Comparison of ENCODE assay signal across 17 mouse cellular contexts in the genomic region with DNA sequence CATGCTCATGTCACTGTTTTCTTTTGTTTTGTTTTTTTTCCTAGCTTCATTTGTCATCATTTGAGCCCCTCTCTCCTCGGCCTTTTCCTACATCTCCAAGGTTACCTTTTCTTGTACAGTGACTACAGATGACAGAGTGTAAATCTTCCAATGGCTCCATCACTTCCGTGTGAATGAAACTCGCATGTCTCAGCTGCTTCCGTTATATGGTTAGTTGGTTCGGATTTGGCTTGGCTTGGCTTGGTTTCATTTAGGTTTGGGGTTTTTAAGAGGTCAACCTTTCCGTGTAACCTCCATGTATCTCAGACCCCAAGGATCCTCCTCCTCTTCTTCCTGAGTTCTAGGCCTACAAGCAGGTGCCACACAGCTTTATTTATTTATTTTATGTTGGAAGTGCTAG.
DNase-seq lines count a peak whose midpoint lies in the region; ATAC-seq and TF ChIP-seq lines count a peak whose summit lies in the region.
"Had no signal": no experiment of that assay in that cellular context is flagged by ENCODE, and none has a peak within 500 bp of the region (broad histone marks: within the 10 kb centered on the region; RNA-seq: fewer than 3 reads in every experiment).

No protein-coding gene starts in this region.

- TF ChIP-seq CTCF in testis, adult 2 months (IDR thresholded peaks at IDR 0.05; ENCODE audit: control insufficient read depth, insufficient read depth, insufficient replicate concordance, low read depth, low read length), result no peak

- H3K9ac ChIP-seq in hindbrain, embryonic 14.5 days, result no peak overlapping the region
- no peak overlapping the region for H3K9ac ChIP-seq in hindbrain, embryonic 11.5 days (ENCODE audit: low read depth, low read length)
- H3K9ac ChIP-seq: liver, embryonic 13.5 days; midbrain, embryonic 12.5 days had no signal

- no peak for DNase-seq in heart, embryonic 10.5 days (ENCODE audit: low spot score)
- DNase-seq in heart, adult 11 months, result no peak
- no peak for DNase-seq in hindbrain, embryonic 14.5 days (ENCODE audit: low spot score)
- DNase-seq in hindbrain, embryonic 11.5 days (ENCODE audit: low spot score), result no peak
- no peak for DNase-seq in testis, postnatal 14 days (ENCODE audit: low spot score)
- DNase-seq in cerebellum, postnatal 36 days, result no peak
- DNase-seq in T-cell, adult 2 months (ENCODE audit: low spot score), result no peak
- DNase-seq: adrenal gland, postnatal 14 days; cerebellum, adult 2 months; heart, postnatal 10 days; kidney, adult 2 months; liver, embryonic 13.5 days; lung, postnatal 10 days; right cerebral cortex, adult 18-20 months; thymus, postnatal 14 days had no signal

- H3K4me3 ChIP-seq in heart, embryonic 10.5 days, result peak overlapping the region; percentile 83
- H3K4me3 ChIP-seq in hindbrain, embryonic 14.5 days (replicated peaks; ENCODE audit: low read length), result no peak overlapping the region
- no peak overlapping the region for H3K4me3 ChIP-seq in hindbrain, embryonic 11.5 days (ENCODE audit: low read depth, low read length)
- peak overlapping the region; percentile 27; the same call in 1 of the 2 replicates for H3K4me3 ChIP-seq in testis, adult 2 months (ENCODE audit: control insufficient read depth, low read depth, low read length)
- H3K4me3 ChIP-seq: midbrain, embryonic 12.5 days had no signal

- WGBS in heart, embryonic 10.5 days, result 82% methylated on average over 6 of the region's 6 CpGs
- 85% methylated on average over 6 of the region's 6 CpGs for WGBS in hindbrain, embryonic 14.5 days
- WGBS in hindbrain, embryonic 11.5 days, result 86% methylated on average over 6 of the region's 6 CpGs

- no peak for ATAC-seq in hindbrain, embryonic 14.5 days (ENCODE audit: low FRiP score)
- ATAC-seq in hindbrain, embryonic 11.5 days (ENCODE audit: low FRiP score), result no peak

- no peak for TF ChIP-seq POLR2A in testis, adult 2 months (IDR thresholded peaks at IDR 0.05; ENCODE audit: control insufficient read depth, low read depth, low read length)

- H3K27ac ChIP-seq in heart, embryonic 10.5 days, result no peak overlapping the region
- no peak overlapping the region for H3K27ac ChIP-seq in hindbrain, embryonic 14.5 days
- H3K27ac ChIP-seq in hindbrain, embryonic 11.5 days (ENCODE audit: low read depth, low read length), result no peak overlapping the region
- H3K27ac ChIP-seq in testis, adult 2 months (ENCODE audit: control insufficient read depth, insufficient read depth, low read depth, low read length), result peak overlapping the region; percentile 0
- H3K27ac ChIP-seq: liver, embryonic 13.5 days; midbrain, embryonic 12.5 days had no signal

- H3K36me3 ChIP-seq in heart, embryonic 10.5 days, result no peaks in the 10 kb centered on the region
- H3K36me3 ChIP-seq in hindbrain, embryonic 14.5 days (replicated peaks; ENCODE audit: control insufficient read depth, insufficient read depth), result no peaks in the 10 kb centered on the region
- no peaks in the 10 kb centered on the region for H3K36me3 ChIP-seq in hindbrain, embryonic 11.5 days (ENCODE audit: control insufficient read depth, insufficient read depth, low read length)
- no peaks in the 10 kb centered on the region for H3K36me3 ChIP-seq in testis, adult 2 months (ENCODE audit: control insufficient read depth, insufficient read depth, low read length)
- H3K36me3 ChIP-seq: liver, embryonic 13.5 days; midbrain, embryonic 12.5 days had no signal

- 0 out of 2 replicates have a peak, but pooled peaks cover 12% of the 10 kb centered on the region for H3K27me3 ChIP-seq in heart, embryonic 10.5 days (ENCODE audit: insufficient read depth, poor library complexity, severe bottlenecking)
- H3K27me3 ChIP-seq in hindbrain, embryonic 14.5 days (ENCODE audit: control insufficient read depth, insufficient read depth, low read length), result peaks cover 12% of the 10 kb centered on the region
- 0 out of 2 replicates have a peak, but pooled peaks cover 3% of the 10 kb centered on the region for H3K27me3 ChIP-seq in hindbrain, embryonic 11.5 days (ENCODE audit: control insufficient read depth, insufficient read depth, low read length)
- no peaks in the 10 kb centered on the region; the same call in 1 of the 2 replicates for H3K27me3 ChIP-seq in testis, adult 2 months (ENCODE audit: control insufficient read depth, insufficient read depth, low read length)

- peaks cover 44% of the 10 kb centered on the region for H3K4me1 ChIP-seq in heart, embryonic 10.5 days
- H3K4me1 ChIP-seq in hindbrain, embryonic 14.5 days (replicated peaks; ENCODE audit: control insufficient read depth, insufficient read depth, low read length), result no peaks in the 10 kb centered on the region
- H3K4me1 ChIP-seq in hindbrain, embryonic 11.5 days (replicated peaks; ENCODE audit: control insufficient read depth, insufficient read depth, low read length), result no peaks in the 10 kb centered on the region
- peaks cover 12% of the 10 kb centered on the region for H3K4me1 ChIP-seq in testis, adult 2 months (ENCODE audit: control insufficient read depth, insufficient read depth, low read length)

- no peaks in the 10 kb centered on the region for H3K9me3 ChIP-seq in heart, embryonic 10.5 days
- H3K9me3 ChIP-seq in hindbrain, embryonic 14.5 days (ENCODE audit: control insufficient read depth, low read length), result no peaks in the 10 kb centered on the region
- H3K9me3 ChIP-seq in hindbrain, embryonic 11.5 days (ENCODE audit: control insufficient read depth, low read length), result no peaks in the 10 kb centered on the region
- H3K9me3 ChIP-seq: liver, embryonic 13.5 days; midbrain, embryonic 12.5 days had no signal

- 0 out of 2 replicates have a peak overlapping the region, but pooled peaks have one; percentile 98 for H3K4me2 ChIP-seq in hindbrain, embryonic 14.5 days (replicated peaks)
- H3K4me2 ChIP-seq in hindbrain, embryonic 11.5 days (replicated peaks; ENCODE audit: low read depth, low read length), result no peak overlapping the region

Comparison
In these comparisons a context has a peak if more than half of its experiments do, and no peak if none do; other contexts are left out.
1. H3K4me3 ChIP-seq: peak in heart, embryonic 10.5 days (single experiment) and testis, adult 2 months (single experiment); none in hindbrain, embryonic 14.5 days (single experiment) and hindbrain, embryonic 11.5 days (single experiment).